Mouse (Mus musculus): ENCODE data around the gene Ski. TPM values are rescaled to one million over a fixed set of nuclear protein-coding genes. Genes with fewer than 3 reads are reported as not detected.

The Ski gene
- total and polyA plus RNA-seq, 2 experiments from 2014 or later: 8.8 to 69.8 TPM

GRCm38 (mm10) chr4:155134686-155135172, 87.7 kb downstream of the Ski start:
- TF ChIP-seq CTCF (IDR thresholded peaks at IDR 0.05; ENCODE audit: low read depth): no peak
- no peaks in the 10 kb centered on the region for H3K27me3 ChIP-seq (ENCODE audit: insufficient read depth, low read length)

GRCm38 (mm10) chr4:155133658-155134417, 88.6 kb downstream of the Ski start:
- WGBS: 29% methylated on average over 20 of the region's 20 CpGs
- H3K27ac ChIP-seq: no peak overlapping the region
- no peak for TF ChIP-seq CTCF (IDR thresholded peaks at IDR 0.05; ENCODE audit: low read depth)
- no peak overlapping the region for H3K4me3 ChIP-seq (ENCODE audit: low read length)
- H3K27me3 ChIP-seq (ENCODE audit: insufficient read depth, low read length): no peaks in the 10 kb centered on the region
- no peak for ATAC-seq
- no peak for DNase-seq (ENCODE audit: low spot score)
- no peak overlapping the region for H3K9ac ChIP-seq (replicated peaks; ENCODE audit: low read length)
- no peaks in the 10 kb centered on the region for H3K36me3 ChIP-seq (ENCODE audit: insufficient read depth, low read length)
- no peak overlapping the region for H3K4me2 ChIP-seq (ENCODE audit: low read depth, low read length)
- peaks cover 13% of the 10 kb centered on the region for H3K4me1 ChIP-seq (ENCODE audit: insufficient read depth, low read length)
- no peaks in the 10 kb centered on the region for H3K9me3 ChIP-seq (ENCODE audit: low read length)

More at GRCm38 (mm10) chr4:155134686-155135172, 87.7 kb downstream of the Ski start:
- H3K27ac ChIP-seq: no peak overlapping the region
- H3K9me3 ChIP-seq (ENCODE audit: low read length): no peaks in the 10 kb centered on the region
- ATAC-seq (no peak), DNase-seq (ENCODE audit: low spot score) (no peak)
- WGBS: 79% methylated on average over 7 of the region's 7 CpGs
- H3K4me3 ChIP-seq (ENCODE audit: low read length): no peak overlapping the region
- 0 out of 2 replicates have a peak overlapping the region, but pooled peaks have one; percentile 21 for H3K9ac ChIP-seq (replicated peaks; ENCODE audit: low read length)
- peaks cover 7% of the 10 kb centered on the region; the same call in 1 of the 2 replicates for H3K4me1 ChIP-seq (ENCODE audit: insufficient read depth, low read length)
- no peak overlapping the region for H3K4me2 ChIP-seq (ENCODE audit: low read depth, low read length)
- H3K36me3 ChIP-seq (ENCODE audit: insufficient read depth, low read length): no peaks in the 10 kb centered on the region

GRCm38 (mm10) chr4:155133188-155133587, 89.2 kb downstream of the Ski start:
- H3K9me3 ChIP-seq (ENCODE audit: low read length): no peaks in the 10 kb centered on the region
- no peak overlapping the region for H3K4me2 ChIP-seq (ENCODE audit: low read depth, low read length)
- H3K4me1 ChIP-seq (ENCODE audit: insufficient read depth, low read length): peaks cover 13% of the 10 kb centered on the region
- no peak for TF ChIP-seq CTCF (IDR thresholded peaks at IDR 0.05; ENCODE audit: low read depth)
- no peaks in the 10 kb centered on the region for H3K36me3 ChIP-seq (ENCODE audit: insufficient read depth, low read length)
- 25% methylated on average over 3 of the region's 3 CpGs for WGBS
- H3K27me3 ChIP-seq (ENCODE audit: insufficient read depth, low read length): no peaks in the 10 kb centered on the region
- no peak overlapping the region for H3K4me3 ChIP-seq (ENCODE audit: low read length)
- DNase-seq (ENCODE audit: low spot score) (no peak), ATAC-seq (no peak)
- no peak overlapping the region for H3K9ac ChIP-seq (replicated peaks; ENCODE audit: low read length)
- H3K27ac ChIP-seq: no peak overlapping the region

GRCm38 (mm10) chr4:155130616-155131015, 91.8 kb downstream of the Ski start:
- peak overlapping the region; percentile 12; the same call in 1 of the 2 replicates for H3K27ac ChIP-seq
- no peak for TF ChIP-seq CTCF (IDR thresholded peaks at IDR 0.05; ENCODE audit: low read depth)
- no peak overlapping the region for H3K9ac ChIP-seq (replicated peaks; ENCODE audit: low read length)
- H3K4me1 ChIP-seq (ENCODE audit: insufficient read depth, low read length): peaks cover 19% of the 10 kb centered on the region
- H3K9me3 ChIP-seq (ENCODE audit: low read length): no peaks in the 10 kb centered on the region
- no peaks in the 10 kb centered on the region for H3K27me3 ChIP-seq (ENCODE audit: insufficient read depth, low read length)
- 72% methylated on average over 7 of the region's 7 CpGs for WGBS
- H3K36me3 ChIP-seq (ENCODE audit: insufficient read depth, low read length): no peaks in the 10 kb centered on the region
- ATAC-seq (no peak), DNase-seq (ENCODE audit: low spot score) (no peak)
- H3K4me3 ChIP-seq (ENCODE audit: low read length): no peak overlapping the region
- no peak overlapping the region for H3K4me2 ChIP-seq (ENCODE audit: low read depth, low read length)

GRCm38 (mm10) chr4:155129996-155130395, 92.4 kb downstream of the Ski start:
- Histone ChIP-seq H3K9ac (replicated peaks; ENCODE audit: low read length) (no peak overlapping the region), H3K4me2 (ENCODE audit: low read depth, low read length) (no peak overlapping the region), H3K27me3 (ENCODE audit: insufficient read depth, low read length) (no peaks in the 10 kb centered on the region), H3K4me3 (ENCODE audit: low read length) (no peak overlapping the region), H3K27ac (peak overlapping the region; percentile 12; the same call in 1 of the 2 replicates), H3K9me3 (ENCODE audit: low read length) (no peaks in the 10 kb centered on the region), H3K4me1 (ENCODE audit: insufficient read depth, low read length) (peaks cover 19% of the 10 kb centered on the region), H3K36me3 (ENCODE audit: insufficient read depth, low read length) (no peaks in the 10 kb centered on the region)
- ATAC-seq (peak; percentile 79), DNase-seq (ENCODE audit: low spot score) (peak; percentile 91)
- 36% methylated on average over 14 of the region's 14 CpGs for WGBS
- TF ChIP-seq CTCF (IDR thresholded peaks at IDR 0.05; ENCODE audit: low read depth): no peak

GRCm38 (mm10) chr4:155129132-155129917, 93.1 kb downstream of the Ski start:
- no peak overlapping the region for H3K9ac ChIP-seq (replicated peaks; ENCODE audit: low read length)
- peaks cover 19% of the 10 kb centered on the region for H3K4me1 ChIP-seq (ENCODE audit: insufficient read depth, low read length)
- no peak overlapping the region for H3K4me2 ChIP-seq (ENCODE audit: low read depth, low read length)
- no peak overlapping the region for H3K4me3 ChIP-seq (ENCODE audit: low read length)
- H3K27me3 ChIP-seq (ENCODE audit: insufficient read depth, low read length): no peaks in the 10 kb centered on the region
- H3K9me3 ChIP-seq (ENCODE audit: low read length): no peaks in the 10 kb centered on the region
- peak overlapping the region; percentile 12; the same call in 1 of the 2 replicates for H3K27ac ChIP-seq
- WGBS: 87% methylated on average over 10 of the region's 10 CpGs
- no peak for DNase-seq (ENCODE audit: low spot score)
- TF ChIP-seq CTCF (IDR thresholded peaks at IDR 0.05; ENCODE audit: low read depth): peak; percentile 38
- H3K36me3 ChIP-seq (ENCODE audit: insufficient read depth, low read length): no peaks in the 10 kb centered on the region
- no peak for ATAC-seq
